Mouse (Mus musculus): ENCODE data around the gene Pnpla1.

The Pnpla1 gene

GRCm38 (mm10) chr17:28883941-28884516, 25.8 kb downstream of the Pnpla1 start:
- DNase-seq (ENCODE audit: low read depth, low spot score) = no peak

GRCm38 (mm10) chr17:28885231-28885630, 27.0 kb downstream of the Pnpla1 start:
- no peak for DNase-seq (ENCODE audit: low read depth, low spot score)

DNA sequence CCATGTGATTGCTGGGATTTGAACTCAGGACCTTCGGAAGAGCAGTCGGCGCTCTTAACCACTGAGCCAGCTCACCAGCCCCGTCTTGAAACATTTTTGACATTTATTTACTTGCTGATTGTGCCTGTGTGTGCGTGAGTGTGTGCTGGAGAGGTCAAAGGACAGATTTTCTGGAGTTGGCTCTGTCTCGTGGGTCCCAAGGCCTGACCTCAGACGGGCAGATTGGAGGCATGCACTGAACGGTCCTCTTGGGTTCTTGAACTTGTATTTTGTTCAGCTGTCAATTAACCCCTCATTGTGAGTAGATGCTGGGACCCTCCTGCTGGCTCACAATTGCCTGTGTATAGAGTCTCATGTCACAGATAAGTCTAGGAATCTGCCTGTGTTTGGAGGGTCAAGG, 28.1 kb downstream of the Pnpla1 start:
- no peak for DNase-seq (ENCODE audit: low read depth, low spot score)

GRCm38 (mm10) chr17:28894050-28894767, 36.0 kb downstream of the Pnpla1 start:
- no peak for DNase-seq (ENCODE audit: low read depth, low spot score)

GRCm38 (mm10) chr17:28895217-28895875, 37.1 kb downstream of the Pnpla1 start:
- no peak for DNase-seq (ENCODE audit: low read depth, low spot score)

- no peak for DNase-seq (ENCODE audit: low read depth, low spot score)
These were observed 38.0 kb downstream of the Pnpla1 start for GRCm38 (mm10) chr17:28896095-28896780.

DNA sequence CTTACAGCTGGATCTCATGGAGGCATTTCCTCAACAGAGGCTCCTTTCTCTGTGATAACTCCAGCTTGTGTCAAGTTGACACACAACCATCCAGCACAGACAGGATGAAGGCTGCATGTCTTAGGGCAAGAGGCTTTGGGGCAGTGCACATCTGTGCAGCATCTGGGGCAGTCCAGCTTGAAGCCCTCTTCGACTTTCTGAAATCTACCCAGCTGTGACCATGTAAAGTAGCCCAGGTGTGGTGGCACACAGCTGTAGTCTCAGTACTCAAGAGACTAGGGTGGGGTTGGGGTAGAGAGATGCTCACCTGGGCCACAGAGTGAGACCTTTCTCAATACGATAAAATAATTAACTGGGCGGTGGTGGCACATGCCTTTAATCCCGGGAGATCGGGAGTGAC, 39.6 kb downstream of the Pnpla1 start:
- DNase-seq (ENCODE audit: low read depth, low spot score) = no peak

GRCm38 (mm10) chr17:28898249-28898648, 40.0 kb downstream of the Pnpla1 start:
- DNase-seq (ENCODE audit: low read depth, low spot score) = no peak

DNA sequence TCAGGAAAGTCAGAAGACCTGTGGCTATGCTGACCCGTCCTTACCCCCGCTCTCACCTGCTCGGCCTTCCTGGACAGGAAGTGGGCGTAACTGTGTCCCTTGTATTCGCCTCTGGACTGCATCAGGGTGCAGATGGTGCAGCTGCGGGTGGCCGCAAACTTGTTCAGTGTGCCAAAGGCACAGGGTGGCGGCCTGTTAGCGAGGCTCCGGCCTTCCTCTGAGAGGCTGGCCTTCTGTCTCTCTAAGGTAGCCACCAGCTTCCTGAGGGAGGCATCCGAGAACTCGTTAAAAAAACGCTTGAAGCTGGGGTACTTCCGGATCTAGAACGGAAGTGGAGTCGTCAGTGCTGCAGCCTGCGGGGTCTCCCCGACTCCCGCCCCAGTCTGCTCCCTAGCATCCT, 41.2 kb downstream of the Pnpla1 start:
- peak; percentile 71 for DNase-seq (ENCODE audit: low read depth, low spot score)

- no peak for DNase-seq (ENCODE audit: low read depth, low spot score)
These were observed 43.3 kb downstream of the Pnpla1 start for GRCm38 (mm10) chr17:28901559-28901958.

GRCm38 (mm10) chr17:28904546-28905376, 46.5 kb downstream of the Pnpla1 start:
- DNase-seq (ENCODE audit: low read depth, low spot score) = peak; percentile 91

DNA sequence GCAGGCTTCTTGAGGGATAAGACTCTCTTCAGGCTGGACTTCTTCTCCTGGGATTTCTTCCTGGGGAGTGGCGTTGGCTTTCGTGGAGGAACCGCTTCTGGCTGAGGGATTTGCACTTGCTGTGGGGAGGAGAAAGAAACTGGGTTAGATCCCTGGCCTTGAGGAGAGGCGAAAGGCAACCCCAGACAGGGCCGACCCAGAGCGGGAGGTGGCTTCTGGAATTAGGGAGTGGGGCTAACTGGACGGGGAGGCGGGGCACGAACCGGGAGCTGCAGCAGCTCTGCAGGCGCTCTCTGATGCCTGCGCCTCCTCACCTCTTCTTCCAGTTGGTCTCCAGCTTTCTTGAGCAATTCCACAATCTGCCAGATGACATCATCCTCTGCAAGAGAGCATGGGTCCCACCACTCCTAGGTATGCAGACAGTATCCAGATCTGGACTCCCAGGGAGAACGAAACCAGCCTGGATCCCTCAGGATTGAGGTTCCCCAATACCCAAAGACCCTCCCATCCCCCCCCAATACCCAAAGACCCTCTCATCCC, 47.2 kb downstream of the Pnpla1 start:
- peak; percentile 74 for DNase-seq (ENCODE audit: low read depth, low spot score)

DNA sequence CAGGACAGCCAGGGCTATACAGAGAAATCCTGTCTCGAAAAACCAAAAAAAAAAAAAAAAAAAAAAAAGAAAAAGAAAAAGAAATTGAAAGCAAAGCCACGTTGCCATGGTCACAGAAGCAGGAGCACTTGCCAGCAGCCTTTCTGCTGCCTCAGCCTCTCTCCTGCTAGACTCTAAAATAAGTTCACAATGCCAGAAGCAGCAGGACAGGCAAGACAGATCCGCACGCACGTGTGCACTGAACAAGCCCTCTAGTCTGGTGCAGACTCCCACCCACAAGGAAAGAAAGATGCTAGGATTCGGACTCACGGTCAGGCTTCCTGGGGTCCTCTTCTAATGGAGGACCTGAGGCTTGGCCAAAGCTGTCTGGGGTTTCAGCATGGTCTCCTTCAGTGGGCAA, 49.7 kb downstream of the Pnpla1 start:
- DNase-seq (ENCODE audit: low read depth, low spot score) = peak; percentile 90

GRCm38 (mm10) chr17:28909252-28909941, 51.2 kb downstream of the Pnpla1 start:
- peak; percentile 31 for DNase-seq (ENCODE audit: low read depth, low spot score)

DNA sequence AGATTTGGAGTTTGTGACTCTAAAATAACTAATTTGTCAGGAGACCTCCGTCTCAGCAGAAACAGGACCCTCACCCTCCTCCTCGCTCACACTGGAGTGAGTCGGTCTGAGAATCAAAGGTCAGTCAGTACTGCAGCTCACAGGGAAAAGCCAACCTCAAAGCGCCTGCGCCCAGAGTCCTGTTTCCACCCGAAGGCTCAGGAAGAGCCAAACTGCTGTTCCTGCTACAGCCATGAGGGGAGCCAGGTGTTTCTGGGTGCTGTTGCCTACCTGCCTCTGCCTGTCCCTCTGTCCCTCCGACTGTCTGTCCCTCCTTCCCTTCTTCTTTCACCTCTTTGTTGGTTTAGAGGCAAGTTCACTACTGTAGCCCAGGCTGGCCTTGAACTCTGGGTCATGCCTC, 51.9 kb downstream of the Pnpla1 start:
- DNase-seq (ENCODE audit: low read depth, low spot score) = no peak

DNA sequence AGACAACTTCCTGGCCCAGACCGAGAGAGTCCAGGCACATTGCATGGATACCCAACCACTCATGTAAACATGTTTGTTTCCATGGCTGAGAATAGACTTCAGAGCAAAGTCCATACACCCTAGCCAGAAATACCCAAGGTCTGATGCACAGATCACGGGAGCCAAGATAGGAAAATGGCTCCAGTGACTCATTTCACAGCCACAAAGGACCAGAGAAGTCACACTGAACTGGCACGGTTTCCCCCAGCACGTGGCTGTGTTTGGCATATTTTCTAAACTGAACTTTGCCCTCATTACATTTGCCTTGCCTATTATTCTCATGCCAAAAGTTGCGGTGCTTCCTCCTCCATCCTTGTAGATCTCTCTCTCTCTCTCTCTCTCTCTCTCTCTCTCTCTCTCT, 55.0 kb downstream of the Pnpla1 start:
- DNase-seq (ENCODE audit: low read depth, low spot score) = no peak

DNA sequence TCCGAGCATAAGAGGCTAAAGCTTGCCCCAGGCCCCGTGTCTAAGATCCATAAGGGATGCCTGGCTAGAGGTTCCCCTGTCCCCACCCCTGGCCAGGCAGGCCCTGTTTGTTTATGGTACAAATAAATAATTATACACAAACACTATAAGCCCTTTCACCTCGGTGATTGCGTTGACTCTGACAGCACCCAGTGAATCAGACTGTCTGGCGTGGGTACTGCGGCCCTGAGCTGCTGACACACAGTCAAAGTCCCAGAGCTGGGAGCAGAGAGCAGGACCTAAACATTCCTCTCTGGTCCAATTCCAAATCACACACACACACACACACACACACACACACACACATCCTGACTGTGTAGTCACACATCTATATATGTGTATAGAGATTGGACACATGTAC, 55.7 kb downstream of the Pnpla1 start:
- no peak for DNase-seq (ENCODE audit: low read depth, low spot score)

GRCm38 (mm10) chr17:28915060-28915628, 56.9 kb downstream of the Pnpla1 start, which contains the start of gene 4930539E08Rik:
Gene 4930539E08Rik, minus strand, starts transcription at chr17:28915324.
- no peak for DNase-seq (ENCODE audit: low read depth, low spot score)

- no peak for DNase-seq (ENCODE audit: low read depth, low spot score)
These were observed 58.3 kb downstream of the Pnpla1 start for GRCm38 (mm10) chr17:28916520-28916919.

DNA sequence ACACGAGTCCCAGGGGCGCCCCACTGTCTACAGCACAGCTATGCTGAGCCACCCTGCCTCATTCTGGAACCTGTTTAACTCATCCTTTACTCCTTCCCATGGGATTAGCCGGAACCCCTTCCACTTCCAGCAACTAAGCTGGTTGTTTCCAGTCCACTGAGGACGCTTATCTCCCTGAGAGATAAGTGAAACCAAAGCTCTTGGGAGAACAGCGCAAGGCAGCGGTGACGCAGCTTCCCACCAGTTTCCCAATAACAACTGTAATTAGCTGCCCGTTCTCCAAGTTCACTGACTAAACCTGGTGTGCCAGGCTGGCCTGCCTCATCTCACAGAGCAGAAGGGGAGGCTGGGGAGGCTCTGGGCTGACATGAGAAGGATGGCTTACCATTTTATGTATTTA, 62.9 kb downstream of the Pnpla1 start:
- DNase-seq (ENCODE audit: low read depth, low spot score) = peak; percentile 58
